Mouse (Mus musculus) C2C12 (cell line): ENCODE measurements at regions not wholly inside any gene's neighbourhood (a gene's known extent, or its start where the extent isn't known, plus 50 kb on each side); places are given as distances from the start of the nearest gene placed in this dataset.

Source experiments
- CEBPB ChIP-seq: IDR thresholded peaks from one replicate; pipeline ENCODE4 v1.6.1; 2011; ENCODE audit warnings: low read depth, mild to moderate bottlenecking, control low read depth, moderate library complexity
- CTCF ChIP-seq: IDR thresholded peaks from one replicate; pipeline ENCODE4 v1.5.1; 2011; ENCODE audit not compliant: control insufficient read depth, insufficient read depth, insufficient read length
- FOSL1 ChIP-seq: IDR thresholded peaks from one replicate; pipeline ENCODE4 v1.8.0; 2011; ENCODE audit warnings: mild to moderate bottlenecking, low read length; ENCODE audit not compliant: poor library complexity, insufficient read depth, severe bottlenecking
- MAX ChIP-seq: IDR thresholded peaks from one replicate; pipeline ENCODE4 v1.6.1; 2011; ENCODE audit warnings: mild to moderate bottlenecking, control low read depth
- MYOD1 ChIP-seq: IDR thresholded peaks from one replicate; pipeline ENCODE4 v1.6.1; 2011; ENCODE audit warnings: low read depth; ENCODE audit not compliant: control insufficient read depth, insufficient read length
- MYOG ChIP-seq: IDR thresholded peaks from one replicate; pipeline ENCODE4 v1.6.1; 2011; ENCODE audit not compliant: control insufficient read depth, insufficient read length; ENCODE audit errors: extremely low read depth
- USF1 ChIP-seq: IDR thresholded peaks from one replicate; pipeline ENCODE4 v1.6.1; 2011; ENCODE audit warnings: low read depth, mild to moderate bottlenecking, control low read depth, moderate library complexity

DNA sequence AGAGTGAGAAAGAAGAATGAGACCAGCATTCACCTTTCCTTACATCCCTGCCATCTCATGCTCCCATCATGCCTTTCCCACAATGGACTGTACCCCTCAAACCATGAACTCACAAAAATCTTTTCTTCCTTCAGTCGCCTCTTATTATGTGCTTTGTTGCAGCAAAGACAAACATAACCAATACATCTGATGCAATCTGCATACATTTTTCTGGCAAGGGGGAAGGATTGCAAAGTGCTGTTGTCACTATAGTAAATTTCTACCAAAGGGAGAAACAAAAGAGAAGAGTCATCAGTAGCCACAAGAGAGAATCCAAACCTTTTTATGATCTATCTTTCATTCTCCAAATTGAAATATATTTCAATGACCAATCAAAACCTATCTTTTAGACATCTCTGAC lies 884.4 kb downstream of the Gsdmc2 start:
- no peak for TF ChIP-seq CTCF
- no peak for TF ChIP-seq MAX
- TF ChIP-seq USF1, result no peak
- no peak for TF ChIP-seq MYOG
- no peak for TF ChIP-seq FOSL1
- TF ChIP-seq MYOD1, result no peak
- TF ChIP-seq CEBPB, result no peak
